ENCODE assay signal across 8 mouse cellular contexts in the genomic region with DNA sequence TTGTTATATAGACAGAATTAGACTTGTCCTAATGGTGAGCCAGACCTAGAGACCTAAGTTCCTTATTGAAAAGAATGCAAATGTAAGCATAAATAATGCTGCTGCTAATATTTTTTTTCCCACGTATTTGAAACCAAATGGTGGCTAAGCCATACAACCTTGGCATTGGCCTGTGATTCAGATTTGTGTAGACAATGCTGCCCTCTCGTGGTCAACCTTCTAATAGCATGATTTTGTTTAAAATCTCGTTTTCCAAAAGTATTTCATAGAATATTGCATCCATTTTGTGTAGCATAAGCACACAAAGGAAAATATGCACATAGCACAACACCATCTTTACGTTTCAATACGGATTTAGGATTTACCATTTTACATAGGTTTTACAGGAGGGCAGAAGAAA.
A peak's percentile ranks its signal among the peaks of the same experiment; 100 is the strongest.
DNase-seq lines count a peak whose midpoint lies in the region; ATAC-seq and TF ChIP-seq lines count a peak whose summit lies in the region.

No protein-coding gene starts in this region.

- peak; percentile 55 for DNase-seq in cerebellum, adult 11 months
- peak; percentile 56 for DNase-seq in urinary bladder, postnatal 14 days (ENCODE audit: low spot score)
- no peak for DNase-seq in urinary bladder, postnatal 4 days (ENCODE audit: low spot score in 2 of 2)
- peak; percentile 78 for DNase-seq in embryo, embryonic 11 days
- DNase-seq in kidney, postnatal 0 days (ENCODE audit: low spot score) = peak; percentile 78
- DNase-seq in lung, adult 2 months = peak; percentile 23
- DNase-seq in right cerebral cortex, postnatal 36 days (ENCODE audit: low spot score in 2 of 2) = peak; percentile 23 to 24

- H3K4me1 ChIP-seq in kidney, postnatal 0 days (replicated peaks; ENCODE audit: insufficient read depth, low read length) = no peaks in the 10 kb centered on the region
- H3K4me1 ChIP-seq in lung, adult 2 months (ENCODE audit: control insufficient read depth, insufficient read depth, low read length) = peaks cover 3% of the 10 kb centered on the region

- no peak overlapping the region for H3K4me3 ChIP-seq in kidney, postnatal 0 days (replicated peaks; ENCODE audit: low read depth, low read length)
- H3K4me3 ChIP-seq in lung, adult 2 months (replicated peaks; ENCODE audit: extremely low read depth, low read depth, low read length) = no peak overlapping the region

- no peaks in the 10 kb centered on the region for H3K9me3 ChIP-seq in kidney, postnatal 0 days (replicated peaks; ENCODE audit: low read length)

- H3K27ac ChIP-seq in kidney, postnatal 0 days = no peak overlapping the region

- no peak overlapping the region for H3K4me2 ChIP-seq in kidney, postnatal 0 days (ENCODE audit: low read length)

- 1% methylated on average over 5 of the region's 5 CpGs for WGBS in kidney, postnatal 0 days
- 2% methylated on average over 5 of the region's 5 CpGs for WGBS in lung, adult 2 months

- ATAC-seq in cerebellum, adult (ENCODE audit: insufficient number of reproducible peaks, low FRiP score, low TSS enrichment) = no peak
- no peak for ATAC-seq in kidney, postnatal 0 days (replicated peaks; ENCODE audit: low FRiP score, low read depth)

- TF ChIP-seq POLR2A in lung, adult 2 months (IDR thresholded peaks at IDR 0.05; ENCODE audit: borderline replicate concordance, extremely low read depth, low read depth, low read length) = no peak

- H3K36me3 ChIP-seq in kidney, postnatal 0 days (ENCODE audit: insufficient read depth, low read length) = no peaks in the 10 kb centered on the region

- H3K9ac ChIP-seq in kidney, postnatal 0 days (ENCODE audit: low read depth, low read length) = no peak overlapping the region

- no peaks in the 10 kb centered on the region for H3K27me3 ChIP-seq in kidney, postnatal 0 days (ENCODE audit: insufficient read depth, low read length)

- TF ChIP-seq CTCF in kidney, postnatal 0 days (IDR thresholded peaks at IDR 0.05; ENCODE audit: low read depth) = peak; percentile 93
- peak; percentile 22; the same call in 1 of the 2 replicates for TF ChIP-seq CTCF in lung, adult 2 months (IDR thresholded peaks at IDR 0.05; ENCODE audit: insufficient read depth, low read length)

Comparison
In these comparisons a context has a peak if more than half of its experiments do, and no peak if none do; other contexts are left out.
1. DNase-seq: peak in cerebellum, adult 11 months (single experiment), urinary bladder, postnatal 14 days (single experiment), embryo, embryonic 11 days (single experiment), kidney, postnatal 0 days (single experiment), lung, adult 2 months (single experiment) and right cerebral cortex, postnatal 36 days (2 of 2); none in urinary bladder, postnatal 4 days (0 of 2).